8 mouse cellular contexts compared by ENCODE assay signal in genomic region chr14:55617822-55618221, GRCm38 (mm10). TPM values are rescaled to one million over a fixed set of nuclear protein-coding genes. Genes with fewer than 3 reads are reported as not detected.
DNase-seq lines count a peak whose midpoint lies in the region; ATAC-seq and TF ChIP-seq lines count a peak whose summit lies in the region.

Gene Rec8, plus strand, starts transcription at chr14:55618037.

- H3K4me1 ChIP-seq in ES-Bruce4 (ENCODE audit: control insufficient read depth, insufficient read depth, low read length): peaks cover 3% of the 10 kb centered on the region
- H3K4me1 ChIP-seq in erythroblast, embryonic 14.5 days (ENCODE audit: control insufficient read depth): peaks cover 71% of the 10 kb centered on the region
- H3K4me1 ChIP-seq in liver, embryonic 13.5 days (replicated peaks): peaks cover 66% of the 10 kb centered on the region

- ATAC-seq in inflammation-experienced regulatory T-cells, adult 6 months: peak; percentile 60
- ATAC-seq in liver, embryonic 13.5 days (ENCODE audit: low read depth): peak; percentile 73

- peak within 1 kb of the TSS; percentile 52 for H3K9ac ChIP-seq in ES-Bruce4 (ENCODE audit: low read depth, poor library complexity, severe bottlenecking)
- peak within 1 kb of the TSS; percentile 62 for H3K9ac ChIP-seq in liver, embryonic 13.5 days

- WGBS in liver, embryonic 13.5 days (ENCODE audit: insufficient replicate concordance): 21% methylated on average over 21 of the region's 21 CpGs

- no peak for TF ChIP-seq POLR2A in ES-Bruce4 (IDR thresholded peaks at IDR 0.05; ENCODE audit: insufficient read depth, low read length)

- peak within 1 kb of the TSS; percentile 67 for H3K27ac ChIP-seq in ES-Bruce4 (ENCODE audit: insufficient read depth, low read length)
- H3K27ac ChIP-seq in liver, embryonic 13.5 days: peak within 1 kb of the TSS; percentile 59

- H3K9me3 ChIP-seq in ES-Bruce4 (replicated peaks; ENCODE audit: control insufficient read depth, insufficient read depth, low read length, poor library complexity, severe bottlenecking): no peaks in the 10 kb centered on the region
- H3K9me3 ChIP-seq in erythroblast, embryonic 14.5 days (ENCODE audit: control insufficient read depth, low read length): no peaks in the 10 kb centered on the region
- H3K9me3 ChIP-seq in liver, embryonic 13.5 days (replicated peaks): no peaks in the 10 kb centered on the region

- no peaks in the 10 kb centered on the region for H3K36me3 ChIP-seq in ES-Bruce4 (ENCODE audit: control insufficient read depth, insufficient read depth, low read length, poor library complexity, severe bottlenecking)
- no peaks in the 10 kb centered on the region; the same call in 1 of the 2 replicates for H3K36me3 ChIP-seq in erythroblast, embryonic 14.5 days (ENCODE audit: control insufficient read depth)
- no peaks in the 10 kb centered on the region for H3K36me3 ChIP-seq in liver, embryonic 13.5 days

- H3K4me2 ChIP-seq in liver, embryonic 13.5 days: peak within 1 kb of the TSS; percentile 77

- no peaks in the 10 kb centered on the region for H3K27me3 ChIP-seq in ES-Bruce4 (ENCODE audit: control insufficient read depth, insufficient read depth, low read length, poor library complexity, severe bottlenecking)
- no peaks in the 10 kb centered on the region for H3K27me3 ChIP-seq in erythroblast, embryonic 14.5 days (ENCODE audit: control insufficient read depth)
- H3K27me3 ChIP-seq in liver, embryonic 13.5 days: no peaks in the 10 kb centered on the region

- no peak for TF ChIP-seq EP300 in ES-Bruce4 (IDR thresholded peaks at IDR 0.05; ENCODE audit: insufficient read depth, low read depth, low read length)

- peak; percentile 44 for DNase-seq in adrenal gland, postnatal 10 days
- peak; percentile 39 for DNase-seq in liver, embryonic 13.5 days
- peak; percentile 60 for DNase-seq in naive thymus-derived CD4-positive, alpha-beta T cell, adult 2 months (ENCODE audit: low read depth)
- DNase-seq in gastrocnemius, postnatal 10 days: no peak
- no peak for DNase-seq in layer of hippocampus, adult 8-10 months (ENCODE audit: low spot score in 2 of 2)

- peak; percentile 33 for TF ChIP-seq CTCF in ES-Bruce4 (IDR thresholded peaks at IDR 0.05; ENCODE audit: low read depth, low read length)

- H3K4me3 ChIP-seq in ES-Bruce4 (ENCODE audit: low read depth, low read length): peak within 1 kb of the TSS; percentile 28
- H3K4me3 ChIP-seq in erythroblast, embryonic 14.5 days (replicated peaks): peak within 1 kb of the TSS; percentile 23
- peak within 1 kb of the TSS; percentile 51 for H3K4me3 ChIP-seq in liver, embryonic 13.5 days (replicated peaks)

RNA-seq across cellular contexts. Expression of gene Rec8, which starts in this region (rescaled TPM):
- polyA plus RNA-seq in ES-Bruce4 (2011; ENCODE audit: insufficient read depth, insufficient read length, low read depth, missing spikeins): 16.4 and 20.6 TPM in 2 replicates
- 1 to 10 TPM; 2.0 to 2.9 TPM for total RNA-seq in adrenal gland, postnatal 10 days (2021)
- 0.14 and 0.15 TPM in 2 replicates for polyA plus RNA-seq in erythroblast, embryonic 14.5 days (2012)
- polyA plus RNA-seq in inflammation-experienced regulatory T-cells, adult 6 months (2017; shearing (Covaris generic)): 1 to 10 TPM in 2 of 3 experiments, not detected in 1; 2.7 to 4.0 TPM
- polyA plus RNA-seq in liver, embryonic 13.5 days (2015; fragmentation: Nextera tagmentation; extraction: Ambion mirVana): 1.6 and 1.7 TPM in 2 replicates
- total RNA-seq in gastrocnemius, postnatal 10 days (2021): under 1 TPM; 0.56 to 0.70 TPM
- 1 to 10 TPM; 1.1 to 2.8 (median 1.4) TPM for total RNA-seq in layer of hippocampus, adult 8-10 months (2022)

Comparison
In these comparisons a context has a peak if more than half of its experiments do, and no peak if none do; other contexts are left out.
1. DNase-seq: peak in adrenal gland, postnatal 10 days (single experiment), liver, embryonic 13.5 days (single experiment) and naive thymus-derived CD4-positive, alpha-beta T cell, adult 2 months (single experiment); none in gastrocnemius, postnatal 10 days (single experiment) and layer of hippocampus, adult 8-10 months (0 of 2).
2. Peak in every context shown above with its lines, with median percentiles within 50 percentile points of each other: H3K4me3 ChIP-seq.